Mouse (Mus musculus) heart, embryonic 16.5 days (tissue): ENCODE data around the gene Aurkaip1. TPM values are rescaled to one million over a fixed set of nuclear protein-coding genes. Genes with fewer than 3 reads are reported as not detected.
A peak's percentile ranks its signal among the peaks of the same experiment; 100 is the strongest.

ENCODE experiments used
- ATAC-seq: fragments of 200-750 bp; cut with Nextera tagmentation; replicated peaks from 2 replicates; pipeline ENCODE4 v1.8.0; 2017; ENCODE audit warnings: moderate number of reproducible peaks; ENCODE audit not compliant: insufficient read depth, low FRiP score; ENCODE audit errors: extremely low read depth
- H3K27ac ChIP-seq: fragments of 300-500 bp; sonication (generic); 2 replicates; pipeline ENCODE4 v1.5.1; 2014; ENCODE audit warnings: mild to moderate bottlenecking, low read length, control low read depth, moderate library complexity
- H3K27me3 ChIP-seq: fragments of 300-500 bp; sonication (generic); 2 replicates; pipeline ENCODE4 v1.6.1; 2014; ENCODE audit warnings: low read length, mixed read lengths; ENCODE audit not compliant: control insufficient read depth, insufficient read depth
- H3K36me3 ChIP-seq: fragments of 300-500 bp; sonication (generic); 2 replicates; pipeline ENCODE4 v1.6.1; 2014; ENCODE audit not compliant: control insufficient read depth, insufficient read depth
- H3K4me1 ChIP-seq: fragments of 300-500 bp; sonication (generic); 2 replicates; pipeline ENCODE4 v1.6.1; 2014; ENCODE audit warnings: low read length, mixed read lengths; ENCODE audit not compliant: control insufficient read depth, insufficient read depth
- H3K4me2 ChIP-seq: fragments of 300-500 bp; sonication (generic); 2 replicates; pipeline ENCODE4 v1.6.1; 2014; ENCODE audit warnings: low read depth, mild to moderate bottlenecking, control low read depth, low read length
- H3K4me3 ChIP-seq: fragments of 300-500 bp; sonication (generic); 2 replicates; pipeline ENCODE4 v1.5.1; 2014; ENCODE audit warnings: mild to moderate bottlenecking, control low read depth, low read length
- H3K9ac ChIP-seq: fragments of 300-500 bp; sonication (generic); 2 replicates; pipeline ENCODE4 v1.6.1; 2014; ENCODE audit warnings: low read length, control low read depth
- H3K9me3 ChIP-seq: fragments of 300-500 bp; sonication (generic); replicated peaks from 2 replicates; pipeline ENCODE4 v1.6.1; 2016; ENCODE audit warnings: low read length; ENCODE audit not compliant: control insufficient read depth
- WGBS: fragments of 180-500 bp; shearing (Covaris S2); extraction: QIAGEN DNeasy Blood & Tissue Kit; methylation state at CpG from one replicate; pipeline ENCODE4 v1.1.7; 2014; 5-methylcytosine and 5-hydroxymethylcytosine counted together
- polyA plus RNA-seq: library from polyadenylated mRNA; unstranded; fragments of >200 nt; fragmentation: Nextera tagmentation; extraction: Ambion mirVana; gene quantifications from 2 replicates; pipeline ENCODE4 v1.2.1, GENCODE M21; 2015

Aurkaip1 gene
- polyA plus RNA-seq, 1 experiment from 2014 or later: 124 TPM

- Histone ChIP-seq H3K27me3 (peaks cover 3% of the 10 kb centered on the region; the same call in 1 of the 2 replicates), H3K4me2 (no peak overlapping the region), H3K4me1 (peaks cover 26% of the 10 kb centered on the region), H3K36me3 (no peaks in the 10 kb centered on the region), H3K9ac (no peak overlapping the region), H3K4me3 (no peak overlapping the region), H3K27ac (no peak overlapping the region), H3K9me3 (no peaks in the 10 kb centered on the region)
- WGBS: 89% methylated on average over 5 of the region's 5 CpGs
- no peak for ATAC-seq
Observed at GRCm38 (mm10) chr4:155843231-155843630, 12.2 kb downstream of the Aurkaip1 start.

GRCm38 (mm10) chr4:155846871-155847578, 16.0 kb downstream of the Aurkaip1 start, which contains the start of gene Dvl1:
Dvl1 (plus strand) TSS chr4:155847402.
- WGBS: 2% methylated on average over 62 of the region's 65 CpGs
- ATAC-seq: peak; percentile 92
- H3K4me3 ChIP-seq: peak within 1 kb of the TSS; percentile 77

GRCm38 (mm10) chr4:155847591-155848352, 16.7 kb downstream of the Aurkaip1 start:
- ATAC-seq: peak; percentile 51
- Histone ChIP-seq H3K9me3 (no peaks in the 10 kb centered on the region), H3K27me3 (no peaks in the 10 kb centered on the region), H3K27ac (peak overlapping the region; percentile 45; the same call in 1 of the 2 replicates), H3K4me2 (peak overlapping the region; percentile 92), H3K4me3 (peak overlapping the region; percentile 77), H3K4me1 (peaks cover 25% of the 10 kb centered on the region), H3K36me3 (no peaks in the 10 kb centered on the region), H3K9ac (peak overlapping the region; percentile 91)
- WGBS: 2% methylated on average over 63 of the region's 69 CpGs

More at GRCm38 (mm10) chr4:155846871-155847578, 16.0 kb downstream of the Aurkaip1 start, which contains the start of gene Dvl1:
- H3K36me3 ChIP-seq: no peaks in the 10 kb centered on the region
- no peaks in the 10 kb centered on the region for H3K27me3 ChIP-seq
- H3K4me2 ChIP-seq: peak within 1 kb of the TSS; percentile 92
- no peaks in the 10 kb centered on the region for H3K9me3 ChIP-seq
- H3K9ac ChIP-seq: peak within 1 kb of the TSS; percentile 91
- H3K4me1 ChIP-seq: peaks cover 25% of the 10 kb centered on the region
- peak within 1 kb of the TSS; percentile 45; the same call in 1 of the 2 replicates for H3K27ac ChIP-seq

GRCm38 (mm10) chr4:155848434-155849095, 17.5 kb downstream of the Aurkaip1 start:
- Histone ChIP-seq H3K27ac (no peak overlapping the region), H3K4me2 (peak overlapping the region; percentile 92), H3K36me3 (no peaks in the 10 kb centered on the region), H3K9me3 (no peaks in the 10 kb centered on the region), H3K9ac (peak overlapping the region; percentile 91), H3K27me3 (no peaks in the 10 kb centered on the region), H3K4me3 (peak overlapping the region; percentile 77), H3K4me1 (peaks cover 25% of the 10 kb centered on the region)
- WGBS: 67% methylated on average over 7 of the region's 7 CpGs
- no peak for ATAC-seq

GRCm38 (mm10) chr4:155849391-155849790, 18.3 kb downstream of the Aurkaip1 start:
- peaks cover 25% of the 10 kb centered on the region for H3K4me1 ChIP-seq

GRCm38 (mm10) chr4:155849792-155850451, 18.9 kb downstream of the Aurkaip1 start:
- Histone ChIP-seq H3K4me2 (no peak overlapping the region), H3K36me3 (0 out of 2 replicates have a peak, but pooled peaks cover 7% of the 10 kb centered on the region), H3K9me3 (no peaks in the 10 kb centered on the region), H3K27ac (no peak overlapping the region), H3K9ac (no peak overlapping the region), H3K27me3 (no peaks in the 10 kb centered on the region), H3K4me1 (peaks cover 25% of the 10 kb centered on the region), H3K4me3 (no peak overlapping the region)
- 92% methylated on average over 3 of the region's 3 CpGs for WGBS
- no peak for ATAC-seq

More at GRCm38 (mm10) chr4:155849391-155849790, 18.3 kb downstream of the Aurkaip1 start:
- Histone ChIP-seq H3K27ac (no peak overlapping the region), H3K9me3 (no peaks in the 10 kb centered on the region), H3K4me2 (no peak overlapping the region), H3K27me3 (no peaks in the 10 kb centered on the region), H3K9ac (no peak overlapping the region), H3K4me3 (no peak overlapping the region), H3K36me3 (0 out of 2 replicates have a peak, but pooled peaks cover 1% of the 10 kb centered on the region)
- ATAC-seq: no peak
- 78% methylated on average over 2 of the region's 2 CpGs for WGBS

- ATAC-seq: no peak
- H3K9ac ChIP-seq: no peak overlapping the region
- no peak overlapping the region for H3K4me2 ChIP-seq
- H3K4me1 ChIP-seq: peaks cover 25% of the 10 kb centered on the region
- no peaks in the 10 kb centered on the region for H3K27me3 ChIP-seq
- no peak overlapping the region for H3K4me3 ChIP-seq
- peaks cover 16% of the 10 kb centered on the region for H3K36me3 ChIP-seq
- no peak overlapping the region for H3K27ac ChIP-seq
- WGBS: 79% methylated on average over 3 of the region's 3 CpGs
- no peaks in the 10 kb centered on the region for H3K9me3 ChIP-seq
Observed at GRCm38 (mm10) chr4:155851368-155851767, 20.3 kb downstream of the Aurkaip1 start.

GRCm38 (mm10) chr4:155851951-155852411, 20.9 kb downstream of the Aurkaip1 start:
- H3K4me1 ChIP-seq: peaks cover 21% of the 10 kb centered on the region
- H3K27me3 ChIP-seq: no peaks in the 10 kb centered on the region
- no peak overlapping the region for H3K9ac ChIP-seq
- ATAC-seq: no peak
- no peak overlapping the region for H3K27ac ChIP-seq
- no peaks in the 10 kb centered on the region for H3K9me3 ChIP-seq
- peaks cover 18% of the 10 kb centered on the region for H3K36me3 ChIP-seq
- no peak overlapping the region for H3K4me3 ChIP-seq
- H3K4me2 ChIP-seq: no peak overlapping the region
- 73% methylated on average over 2 of the region's 2 CpGs for WGBS
